Mouse (Mus musculus): ENCODE measurements around the gene Tjp3. TPM values are rescaled to one million over a fixed set of nuclear protein-coding genes. Genes with fewer than 3 reads are reported as not detected.

Gene Tjp3
- total RNA-seq, 4 experiments from 2014 or later: 0.73 to 1.2 (median 0.90) TPM

DNA sequence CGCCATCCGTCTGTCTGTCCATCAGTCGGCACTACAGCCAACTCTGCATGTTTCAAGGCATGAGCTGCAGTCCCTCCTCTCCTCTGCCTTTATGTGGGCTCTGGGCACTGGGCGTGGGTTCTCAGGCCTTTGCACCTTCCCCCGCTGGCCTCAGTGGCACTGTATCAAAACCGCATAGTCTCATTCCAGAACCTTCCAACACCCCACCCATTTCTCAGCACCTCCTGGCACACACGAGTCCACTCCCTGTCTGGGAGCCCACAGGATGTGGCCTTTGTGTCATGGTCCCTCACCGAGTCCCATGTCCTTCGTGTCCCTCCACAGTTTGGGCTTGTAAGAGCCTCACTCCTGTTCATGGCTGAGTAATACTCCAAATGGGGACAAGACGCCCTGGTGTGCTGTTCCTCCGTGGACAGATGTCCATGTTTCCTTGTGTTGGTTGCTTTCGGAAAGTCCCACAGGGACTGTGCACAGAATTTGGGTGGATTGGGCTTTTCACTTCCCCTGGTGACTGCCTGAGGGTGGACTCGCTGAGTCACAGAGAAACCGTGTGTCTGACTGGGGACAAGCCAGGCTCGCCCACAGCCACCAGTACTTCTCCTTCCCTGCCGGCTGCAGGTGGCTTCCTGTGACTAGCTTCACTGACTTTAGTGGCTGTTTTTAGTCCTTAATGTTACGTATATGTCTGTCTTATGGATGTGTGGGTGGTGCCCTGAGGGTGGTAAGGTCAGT is 7.2 kb upstream of the Tjp3 start:
- peak in 1 of 2 experiments; percentile 57 for DNase-seq (ENCODE audit: low spot score in 2 of 2)

DNA sequence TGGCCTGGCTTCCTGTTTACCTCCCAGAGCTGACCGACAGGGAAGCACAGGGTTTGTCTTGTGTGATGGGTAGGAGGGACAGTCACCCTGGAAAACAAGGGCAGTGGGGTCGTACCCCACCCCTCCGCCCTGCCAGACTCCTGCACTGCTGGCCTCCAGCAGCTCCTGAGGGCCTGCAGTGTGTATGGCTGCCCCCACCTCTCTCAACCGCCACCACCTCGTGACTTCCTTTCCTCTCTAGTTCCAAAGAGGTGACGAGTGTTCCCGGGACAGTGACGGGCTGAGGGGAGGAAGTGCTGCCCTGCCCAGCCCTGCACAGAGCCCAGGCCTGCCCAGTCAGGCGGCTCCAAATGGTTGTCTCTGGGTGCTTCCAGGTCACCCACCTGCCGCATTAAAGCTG is 6.5 kb upstream of the Tjp3 start:
- DNase-seq (ENCODE audit: low spot score in 2 of 2): no peak

DNA sequence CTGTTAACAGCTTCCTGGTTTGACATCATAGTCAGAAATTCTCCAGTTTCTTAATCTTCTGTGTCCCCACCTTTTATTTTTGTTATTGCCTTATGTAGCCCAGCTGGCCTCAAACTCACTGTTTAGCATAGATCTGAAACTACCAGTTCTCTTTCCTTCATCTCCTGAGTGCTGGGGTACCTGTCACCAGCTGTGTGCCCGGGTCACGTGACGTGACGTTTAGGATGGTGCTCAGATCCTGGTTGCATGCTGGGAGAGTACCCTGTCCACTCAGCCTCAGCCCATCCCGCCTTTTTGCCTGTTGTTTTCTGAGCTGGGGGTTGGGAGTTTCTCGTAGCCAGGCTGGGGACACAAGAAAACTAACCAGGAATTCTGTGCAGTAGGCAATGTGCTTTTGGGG is 5.9 kb upstream of the Tjp3 start:
- DNase-seq (ENCODE audit: low spot score in 2 of 2): no peak

DNA sequence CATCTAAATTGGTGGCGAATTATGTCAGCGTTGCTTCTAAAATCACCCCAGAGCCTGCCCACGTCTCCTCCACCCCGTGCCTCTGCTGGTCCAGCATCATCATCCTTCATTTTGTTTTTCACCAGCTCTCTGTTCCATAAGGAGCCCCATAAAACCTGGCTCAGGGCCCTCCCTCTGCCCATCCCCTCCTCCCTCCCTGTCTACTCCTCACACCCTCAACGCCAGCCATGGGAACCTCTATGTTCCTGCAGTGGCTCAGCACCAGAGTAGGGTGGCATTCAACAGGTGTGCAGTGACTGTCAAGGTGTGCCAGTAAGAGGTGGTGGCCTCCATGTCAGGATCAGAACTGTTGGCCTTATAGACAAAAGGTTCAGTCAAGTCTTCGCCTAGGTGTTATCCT is 3.8 kb upstream of the Tjp3 start:
- DNase-seq (ENCODE audit: low spot score in 2 of 2): no peak

DNA sequence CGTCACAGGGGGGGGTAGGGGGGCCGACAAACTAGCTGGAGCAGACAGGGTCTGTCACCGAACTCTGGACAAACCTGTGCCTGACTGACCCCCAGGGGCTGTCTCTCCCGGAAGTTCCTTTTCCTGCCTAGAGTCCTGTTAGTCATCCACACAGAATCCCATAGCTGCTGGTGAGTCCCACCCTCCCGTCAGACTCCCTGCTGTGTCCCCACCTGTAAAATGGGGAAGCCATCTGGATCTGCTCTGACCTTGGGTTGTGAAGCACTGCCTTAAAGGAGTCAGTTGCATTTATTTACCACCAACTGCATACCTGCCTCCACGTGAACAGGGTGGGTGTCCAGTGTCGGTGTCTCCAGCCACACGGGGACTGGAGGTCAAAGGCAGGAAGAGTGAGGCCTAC is 3.1 kb upstream of the Tjp3 start:
- DNase-seq (ENCODE audit: low spot score in 2 of 2): no peak

DNA sequence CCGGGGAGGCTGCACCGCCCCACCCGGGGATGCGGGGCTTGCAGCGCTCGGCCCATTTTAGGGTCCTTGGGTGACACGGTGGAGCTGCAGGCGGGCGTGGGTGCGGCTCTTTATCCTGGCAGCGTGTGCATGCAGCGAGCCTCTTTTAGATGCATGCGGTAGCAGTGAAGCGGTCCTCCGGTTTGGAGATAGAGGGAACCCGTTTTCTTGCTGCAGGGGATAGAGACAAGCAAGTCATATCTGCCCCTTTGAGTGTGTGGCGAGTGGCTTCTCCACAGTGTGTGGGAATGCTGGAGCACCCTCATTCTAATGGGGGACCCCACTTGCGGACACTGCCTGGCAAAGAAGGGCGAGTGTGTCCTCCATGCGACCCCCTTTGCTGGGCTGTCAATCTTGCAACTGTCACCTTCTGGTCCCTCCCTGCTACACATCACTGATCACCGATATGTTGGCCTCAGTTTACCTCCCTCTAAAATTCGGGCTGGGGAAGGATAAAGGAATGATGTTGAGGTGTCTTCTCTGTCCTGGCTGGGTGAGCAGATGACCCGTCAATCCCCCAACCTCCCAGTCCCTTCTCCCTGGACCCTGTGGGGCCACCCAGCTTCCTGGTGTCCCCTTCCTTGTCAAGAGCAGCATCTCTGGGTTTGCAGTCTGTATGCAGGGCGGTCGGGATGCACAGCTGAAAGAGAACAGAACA is 2.1 kb upstream of the Tjp3 start:
- DNase-seq (ENCODE audit: low spot score in 2 of 2): no peak

DNA sequence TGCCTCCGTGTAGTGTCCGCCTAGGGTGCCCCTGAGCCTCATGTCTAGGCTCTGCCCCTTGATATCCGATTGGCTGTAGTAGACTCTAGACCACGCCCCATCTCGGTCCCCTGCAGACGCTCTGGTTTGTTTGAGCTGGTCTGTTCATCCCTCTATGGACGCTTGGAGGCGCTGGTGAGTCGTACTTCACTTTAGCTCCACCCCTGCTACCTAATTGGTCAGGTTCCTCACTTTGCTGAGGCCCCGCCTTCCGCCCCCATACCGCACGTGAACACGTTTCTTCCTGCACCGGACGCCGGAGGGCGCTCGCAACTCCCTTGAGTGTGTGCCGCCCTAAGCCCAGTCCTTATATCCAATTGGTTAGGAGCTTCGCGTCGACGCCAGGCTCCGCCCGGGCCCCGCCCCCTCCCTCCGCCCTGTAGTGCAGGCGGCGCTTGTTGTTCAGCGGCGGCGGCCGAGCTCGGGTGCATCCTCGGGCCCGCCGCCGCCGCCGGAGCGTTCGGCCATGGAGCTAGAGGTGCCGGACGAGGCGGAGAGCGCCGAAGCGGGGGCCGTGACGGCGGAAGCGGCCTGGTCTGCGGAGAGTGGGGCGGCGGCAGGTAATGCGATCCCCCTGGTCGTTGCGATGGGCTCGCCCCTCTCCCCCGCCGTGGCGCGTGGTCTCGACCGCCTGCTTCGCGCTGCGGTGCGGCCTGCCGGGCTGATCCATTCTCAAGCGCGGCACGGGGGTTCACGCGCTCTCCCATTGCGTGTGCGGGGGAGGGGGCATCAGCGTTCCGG is 1.4 kb upstream of the Tjp3 start, which contains the start of gene Pip5k1c:
Gene Pip5k1c, plus strand, starts transcription at position 410 of the 780 bp plus-strand sequence.
- DNase-seq (ENCODE audit: low spot score in 2 of 2): peak; percentile 100

DNA sequence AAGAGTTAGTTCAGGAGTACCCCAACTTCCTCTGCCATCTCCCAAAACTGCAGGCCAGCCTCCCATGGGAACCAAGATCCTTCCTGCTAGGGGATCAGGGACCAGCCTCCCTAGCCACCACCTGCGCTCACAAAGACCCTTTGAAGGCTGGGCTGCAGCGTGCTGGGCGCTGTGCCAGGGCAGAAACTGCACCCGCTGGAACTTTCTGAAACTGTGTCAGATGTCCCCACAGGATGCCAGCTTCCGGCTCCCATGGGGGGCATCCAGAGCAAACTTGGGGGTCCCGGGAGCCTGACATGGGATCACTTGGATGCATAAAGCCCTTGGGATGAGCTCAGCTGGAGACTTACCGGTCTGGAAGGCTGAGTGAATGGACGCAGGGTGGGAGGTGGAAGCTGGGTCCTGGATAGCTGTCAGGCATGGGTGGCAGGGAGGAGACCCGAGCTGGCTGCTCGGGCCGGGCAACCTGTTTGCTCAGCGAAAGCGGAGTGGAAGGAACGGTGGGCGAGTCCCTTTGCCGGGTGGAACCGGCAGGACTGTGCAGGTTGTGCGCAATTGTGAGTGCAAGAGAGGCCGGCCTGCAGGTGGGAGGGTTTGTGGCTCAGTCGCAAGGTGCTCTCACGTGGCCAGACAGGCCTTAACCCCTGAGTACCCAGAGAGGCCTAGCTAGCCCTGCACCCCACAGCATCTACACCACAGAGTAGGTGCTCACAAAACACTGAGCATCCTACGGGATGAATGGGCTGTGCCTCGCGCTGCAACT is 502 bp downstream of the Tjp3 start:
- no peak for DNase-seq (ENCODE audit: low spot score in 2 of 2)

DNA sequence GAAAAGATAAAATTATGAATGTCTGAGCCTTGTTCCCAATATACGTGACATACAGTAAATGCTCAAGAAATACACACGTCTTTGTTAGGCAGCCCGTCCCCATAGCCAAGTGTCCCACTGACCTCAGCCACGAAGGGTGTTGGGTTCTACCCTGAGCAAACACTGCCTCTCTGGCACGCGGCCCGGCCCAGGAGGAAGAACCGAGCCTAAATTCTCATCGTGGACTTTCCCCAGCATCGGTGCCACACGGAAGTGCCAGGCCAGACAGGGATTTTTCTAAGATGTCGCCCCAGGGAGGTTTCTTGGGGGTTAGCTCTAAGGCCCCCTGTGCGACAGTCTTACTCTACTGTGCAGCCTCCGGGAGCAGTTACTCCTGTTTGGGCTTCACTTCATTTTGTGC is 1.6 kb downstream of the Tjp3 start:
- no peak for DNase-seq (ENCODE audit: low spot score in 2 of 2)

DNA sequence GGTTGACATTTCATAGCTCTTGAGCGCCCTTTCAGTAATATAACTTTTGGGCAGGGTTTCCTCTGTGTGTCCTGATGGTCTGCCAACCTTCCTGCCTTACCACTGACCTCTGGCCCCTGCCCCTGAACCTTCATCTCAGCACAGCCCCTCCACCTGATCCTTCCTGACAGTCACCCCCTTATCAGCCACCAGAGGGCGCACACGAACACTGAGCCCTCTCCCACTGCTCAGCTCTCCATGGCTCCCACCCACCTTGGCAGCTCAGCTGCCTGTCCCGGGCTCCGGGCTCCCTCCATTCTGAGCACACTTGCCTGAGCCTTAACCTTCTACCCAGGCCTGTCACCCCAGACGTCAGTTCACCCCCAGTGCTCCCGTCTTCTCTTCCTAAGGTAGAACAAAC is 2.1 kb downstream of the Tjp3 start:
- DNase-seq (ENCODE audit: low spot score in 2 of 2): peak in 1 of 2 experiments; percentile 67

DNA sequence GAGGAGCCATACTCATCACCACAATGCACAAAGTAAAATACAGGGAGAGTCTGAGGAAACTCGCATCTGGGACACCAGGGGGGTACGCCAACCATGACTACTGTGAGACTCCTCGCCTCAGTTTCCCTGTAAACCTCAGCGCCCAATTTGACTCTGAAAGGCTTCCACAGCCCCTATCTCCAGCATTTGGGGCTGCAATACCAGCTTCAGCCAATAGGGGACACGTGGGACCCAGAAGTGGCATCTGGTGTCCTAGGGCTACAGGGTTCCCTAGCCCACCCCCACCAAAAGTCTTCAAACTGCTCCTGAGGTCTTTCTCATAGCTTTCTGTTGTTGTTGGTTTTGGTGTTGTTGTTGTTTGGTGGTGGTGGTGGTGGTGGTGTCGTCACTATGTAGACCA is 2.8 kb downstream of the Tjp3 start:
- DNase-seq (ENCODE audit: low spot score in 2 of 2): no peak

DNA sequence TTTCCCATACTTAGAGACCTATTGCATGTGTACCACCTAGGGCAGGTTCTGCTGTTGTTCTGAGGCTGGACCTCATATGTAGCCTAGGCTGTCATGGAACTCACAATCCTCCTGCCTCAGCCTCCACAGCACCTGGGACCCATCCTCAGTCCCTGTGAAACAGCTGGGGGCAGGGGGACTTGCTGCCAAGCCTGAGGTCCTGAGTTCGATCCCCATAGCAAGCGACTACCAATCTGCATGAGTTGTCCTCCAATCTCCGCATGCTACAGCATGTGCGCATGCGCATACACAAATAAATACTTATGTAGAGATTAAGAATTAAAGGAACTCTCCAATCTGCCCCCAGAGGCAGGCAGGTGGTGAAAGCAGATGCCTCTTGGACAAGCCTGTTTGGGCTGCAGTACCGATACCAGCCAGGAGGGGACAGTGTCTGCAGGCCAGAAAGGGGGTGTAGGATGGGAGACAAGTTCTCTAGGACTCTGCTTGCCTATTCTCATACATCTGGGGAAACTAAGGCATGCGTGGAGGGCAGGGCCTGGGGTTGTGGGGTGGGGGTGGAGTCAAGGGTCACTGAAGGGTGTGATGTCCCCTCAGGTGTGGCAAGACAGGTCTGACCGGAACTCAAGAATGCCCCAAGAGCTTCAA is 3.7 kb downstream of the Tjp3 start:
- DNase-seq (ENCODE audit: low spot score in 2 of 2): no peak

DNA sequence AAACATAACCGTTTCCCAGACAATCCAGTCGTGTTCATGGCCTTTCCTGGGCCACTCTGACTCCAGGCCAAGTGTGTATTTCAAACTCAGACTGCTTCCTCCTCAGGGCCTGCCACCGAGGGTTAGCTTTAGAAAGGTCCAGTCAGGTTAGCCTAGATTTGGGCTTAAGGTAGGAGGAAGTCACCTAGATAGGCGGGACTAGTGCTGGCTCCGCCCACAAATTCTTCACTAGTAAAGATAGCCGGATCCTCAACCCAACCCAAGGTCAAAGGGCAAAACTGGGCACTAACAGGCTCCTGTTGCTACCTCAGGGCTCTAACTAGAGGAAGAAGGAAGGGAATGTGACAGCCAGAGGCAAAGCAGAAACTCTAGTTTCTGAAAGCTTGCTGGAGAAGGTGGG is 4.8 kb downstream of the Tjp3 start:
- no peak for DNase-seq (ENCODE audit: low spot score in 2 of 2)

DNA sequence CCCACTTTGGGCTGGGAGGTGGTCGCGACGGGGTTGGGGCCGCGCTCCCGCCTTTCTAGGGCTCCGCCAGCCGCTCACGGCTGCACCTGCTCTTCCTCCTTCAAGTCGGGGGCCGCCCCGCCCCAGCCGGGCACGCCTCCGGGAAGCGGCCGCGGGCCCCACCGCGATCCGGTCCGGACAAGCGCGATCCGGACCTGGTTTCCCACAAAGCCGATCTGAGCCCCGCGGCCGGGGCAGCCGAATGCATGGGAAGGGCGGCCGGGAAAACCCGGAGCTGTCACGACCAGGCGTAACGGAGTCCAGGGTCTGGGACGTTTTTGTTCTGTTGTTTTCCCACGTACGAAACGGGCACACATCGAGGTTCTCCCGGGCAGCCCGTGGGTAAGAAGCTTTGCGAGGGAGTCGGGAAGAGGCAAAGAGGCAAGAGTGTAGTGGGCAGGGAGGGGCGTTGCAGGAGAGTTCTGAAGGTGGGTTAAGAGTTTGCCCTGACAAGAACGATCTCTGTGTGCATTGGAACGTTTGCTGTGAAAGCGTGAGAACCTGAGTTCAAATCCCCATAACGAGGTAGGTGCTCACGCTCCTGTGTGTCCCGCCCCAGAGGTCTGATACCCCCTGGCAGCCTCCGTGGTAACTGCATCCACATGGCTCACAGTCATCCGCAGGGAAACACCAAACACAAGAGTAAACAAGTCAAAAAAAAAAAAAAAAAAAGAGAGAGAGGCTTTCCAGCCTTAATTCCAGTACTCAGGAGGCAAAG is 5.5 kb downstream of the Tjp3 start:
- peak in 1 of 2 experiments; percentile 72 for DNase-seq (ENCODE audit: low spot score in 2 of 2)

DNA sequence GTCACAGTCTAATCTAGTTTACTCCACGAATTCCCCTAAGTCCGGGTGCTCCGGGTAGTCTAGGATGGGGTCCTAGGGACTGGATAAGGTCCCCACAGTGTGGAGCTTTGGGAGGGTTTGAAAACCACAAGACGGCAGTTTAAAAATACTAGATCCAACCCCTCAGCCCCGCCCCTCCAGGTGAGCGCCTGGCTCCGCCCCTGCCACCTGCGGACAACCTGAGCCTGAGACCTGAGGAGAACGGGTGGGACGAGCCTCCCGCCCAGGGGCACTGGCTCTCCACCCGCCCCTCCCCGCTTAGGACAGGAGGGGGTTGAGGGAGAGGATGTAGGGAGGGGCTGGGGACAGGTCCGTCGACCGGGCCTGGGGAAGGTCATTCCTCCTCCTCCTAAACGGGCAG is 6.7 kb downstream of the Tjp3 start:
- DNase-seq (ENCODE audit: low spot score in 2 of 2): no peak

DNA sequence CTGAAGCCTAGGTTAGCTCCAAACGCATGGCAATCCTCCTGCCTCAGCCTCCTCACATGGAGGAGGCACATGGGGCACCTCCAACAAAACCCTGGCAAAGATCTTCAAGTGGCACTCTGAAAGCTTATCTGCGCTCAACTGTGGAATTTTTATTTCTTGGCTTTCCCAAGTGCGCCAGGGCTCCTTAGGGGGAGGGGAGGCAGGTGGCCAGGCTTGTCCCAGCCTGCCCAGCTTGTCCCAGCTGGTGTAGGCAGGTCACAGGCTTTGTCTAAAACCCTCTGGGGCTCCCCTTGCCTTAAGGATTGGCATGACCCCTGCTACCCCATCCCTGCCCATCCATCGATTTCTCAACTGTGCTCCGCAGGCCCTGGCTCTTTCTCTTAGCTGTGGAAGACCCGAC is 7.2 kb downstream of the Tjp3 start:
- DNase-seq (ENCODE audit: low spot score in 2 of 2): no peak

DNA sequence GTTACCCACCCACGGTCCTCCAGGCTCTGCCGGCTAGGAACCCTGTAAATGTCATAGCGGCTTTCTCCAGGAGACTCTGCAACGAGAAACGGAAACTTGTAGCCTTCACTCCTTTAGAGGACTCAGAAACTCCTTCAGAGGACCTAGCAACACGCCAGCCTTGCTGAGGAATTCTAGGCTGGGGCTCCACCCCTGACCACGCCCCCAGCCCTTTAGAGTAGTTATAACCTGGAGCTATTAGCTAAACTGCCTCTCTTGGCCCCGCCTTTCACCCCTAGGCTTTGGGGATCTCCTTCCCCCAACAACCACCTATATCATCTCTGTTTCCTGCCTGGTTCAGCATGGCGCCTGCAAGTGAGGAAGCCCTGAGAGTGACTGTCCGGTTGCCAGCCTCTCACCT is 11.9 kb downstream of the Tjp3 start:
- no peak for DNase-seq (ENCODE audit: low spot score in 2 of 2)

DNA sequence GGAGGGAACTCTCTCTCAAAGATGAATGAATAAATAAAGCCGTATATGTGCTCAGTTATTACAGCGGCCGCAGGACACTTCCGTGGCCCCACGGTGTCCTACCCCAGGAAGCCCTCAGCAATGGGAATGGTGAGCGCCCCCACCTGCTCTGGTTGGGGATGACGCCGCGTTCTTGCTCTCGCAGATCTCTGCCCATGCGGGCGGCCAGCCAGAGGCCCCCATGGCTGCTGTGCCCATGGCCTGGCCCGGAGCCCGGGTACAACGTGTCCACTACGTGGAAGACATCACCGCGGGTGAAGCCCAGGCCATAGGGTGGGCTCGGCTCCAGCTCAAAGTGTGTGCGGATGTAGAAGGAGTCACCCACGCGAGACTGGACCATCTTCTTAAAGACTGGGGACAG is 13.7 kb downstream of the Tjp3 start:
- no peak for DNase-seq (ENCODE audit: low spot score in 2 of 2)

DNA sequence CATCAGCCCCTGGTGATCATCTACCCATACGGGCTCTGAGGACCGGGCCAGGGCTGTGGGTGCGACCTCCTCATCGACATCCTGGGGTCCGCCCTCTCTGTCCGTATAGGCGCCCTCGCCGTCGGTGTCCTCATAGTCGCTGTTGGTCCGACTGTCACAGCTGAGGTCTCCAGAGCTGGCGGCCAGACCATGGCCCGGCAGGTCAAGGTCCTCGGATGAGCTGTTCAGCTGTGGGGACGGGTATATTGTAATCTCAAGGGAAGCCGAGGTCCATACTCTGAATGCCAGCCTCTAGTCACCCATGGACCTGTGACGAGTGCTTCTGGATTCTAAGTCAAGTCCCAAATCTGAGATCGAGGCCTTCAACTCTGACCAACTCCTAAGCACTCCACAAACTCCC is 17.5 kb downstream of the Tjp3 start:
- no peak for DNase-seq (ENCODE audit: low spot score in 2 of 2)

DNA sequence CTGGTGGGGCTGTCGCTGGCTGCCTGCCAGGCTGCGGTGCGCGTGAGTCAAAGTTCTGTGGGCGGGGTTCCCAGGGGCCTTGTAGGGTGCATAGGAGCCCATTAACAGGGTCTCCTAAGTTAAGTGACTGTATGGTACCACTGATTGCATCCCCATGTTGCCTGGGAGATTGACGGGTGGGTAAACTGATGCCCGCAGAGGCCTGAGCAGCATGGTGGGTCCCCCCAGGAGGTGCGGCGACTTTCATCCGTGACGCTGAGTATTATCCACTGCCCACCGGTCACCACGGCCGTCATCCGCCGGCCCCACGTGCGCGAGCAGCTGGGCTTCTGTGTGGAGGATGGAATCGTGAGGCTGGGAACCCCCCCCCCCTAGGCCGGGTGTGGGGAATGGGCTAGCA is 19.0 kb downstream of the Tjp3 start:
- DNase-seq (ENCODE audit: low spot score in 2 of 2): no peak

All from layer of hippocampus, adult 8-10 months (tissue).